Mouse (Mus musculus) E14TG2a.4 (cell line): ENCODE data around the gene Vmn1r78.
"Not testable (repeated sequence)": the region's sequence is repeated elsewhere in the genome, so short reads cannot be mapped to it uniquely, and the experiment has no call there.

Experiments used
- H3K27me3 ChIP-seq: 2 replicates; pipeline ENCODE4 v1.6.1; 2014; ENCODE audit warnings: low read length, control low read depth; ENCODE audit not compliant: insufficient read depth
- H3K36me3 ChIP-seq: 2 replicates; pipeline ENCODE4 v1.6.1; 2014; ENCODE audit warnings: low read length, control low read depth; ENCODE audit not compliant: insufficient read depth
- H3K4me1 ChIP-seq: replicated peaks from 2 replicates; pipeline ENCODE4 v1.6.1; 2014; ENCODE audit warnings: low read depth, low read length, control low read depth
- H3K4me3 ChIP-seq: replicated peaks from 2 replicates; pipeline ENCODE4 v1.5.1; 2014; ENCODE audit warnings: mild to moderate bottlenecking, low read length
- H3K9me3 ChIP-seq: 2 replicates; pipeline ENCODE4 v1.6.1; 2014; ENCODE audit warnings: low read length, control low read depth
- CTCF ChIP-seq: conservative IDR thresholded peaks from 2 replicates; pipeline ENCODE4 v1.5.1; 2014; ENCODE audit warnings: low read length
- NANOG ChIP-seq: IDR thresholded peaks from 2 replicates; pipeline ENCODE4 v1.6.1; 2014; ENCODE audit warnings: borderline replicate concordance, low read length, mixed read lengths
- POU5F1 ChIP-seq: IDR thresholded peaks from 2 replicates; pipeline ENCODE4 v1.6.1; 2014; ENCODE audit warnings: low read length, borderline replicate concordance

Gene Vmn1r78

GRCm38 (mm10) chr7:12149957-12150356 lies at the start of gene Vmn1r78:
Gene Vmn1r78, plus strand, starts transcription at chr7:12150257.
- Histone ChIP-seq H3K36me3 (no peaks in the 10 kb centered on the region), H3K27me3 (no peaks in the 10 kb centered on the region), H3K4me3 (no peak within 1 kb of the TSS), H3K4me1 (no peaks in the 10 kb centered on the region), H3K9me3 (no peaks in the 10 kb centered on the region)
- TF ChIP-seq POU5F1 (no peak), CTCF (no peak), NANOG (no peak)

DNA sequence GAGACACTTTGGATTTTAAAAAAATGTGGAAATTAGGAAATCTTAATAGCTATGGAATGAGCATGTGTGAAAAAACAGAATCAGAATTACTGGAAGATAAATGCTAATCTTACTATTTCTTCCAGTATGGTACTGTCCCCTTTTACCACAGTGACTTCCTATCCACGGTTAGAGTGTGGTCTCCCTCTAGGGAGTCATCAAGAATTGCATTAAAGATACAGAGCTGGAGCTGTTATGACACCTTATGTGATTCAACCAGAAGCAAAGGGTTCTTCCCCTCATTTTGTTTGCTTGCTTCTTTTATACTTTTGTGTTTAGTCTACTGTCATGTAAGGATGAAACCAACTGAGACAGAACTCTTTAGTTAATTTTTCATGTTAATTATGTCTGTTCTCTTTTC lies 6.4 kb downstream of the Vmn1r78 start:
- H3K4me1 ChIP-seq, H3K36me3 ChIP-seq, H3K9me3 ChIP-seq, H3K4me3 ChIP-seq, H3K27me3 ChIP-seq: not testable (repeated sequence)

GRCm38 (mm10) chr7:12170979-12171378 lies 20.9 kb downstream of the Vmn1r78 start, which contains the start of gene Vmn1r79:
Gene Vmn1r79, plus strand, starts transcription at chr7:12171279.
- H3K4me3 ChIP-seq, H3K4me1 ChIP-seq, H3K27me3 ChIP-seq, H3K36me3 ChIP-seq, H3K9me3 ChIP-seq: not testable (repeated sequence)

GRCm38 (mm10) chr7:12172926-12173325 lies 22.9 kb downstream of the Vmn1r78 start:
- not testable (repeated sequence) for H3K4me1 ChIP-seq, H3K4me3 ChIP-seq, H3K36me3 ChIP-seq, H3K9me3 ChIP-seq, H3K27me3 ChIP-seq

DNA sequence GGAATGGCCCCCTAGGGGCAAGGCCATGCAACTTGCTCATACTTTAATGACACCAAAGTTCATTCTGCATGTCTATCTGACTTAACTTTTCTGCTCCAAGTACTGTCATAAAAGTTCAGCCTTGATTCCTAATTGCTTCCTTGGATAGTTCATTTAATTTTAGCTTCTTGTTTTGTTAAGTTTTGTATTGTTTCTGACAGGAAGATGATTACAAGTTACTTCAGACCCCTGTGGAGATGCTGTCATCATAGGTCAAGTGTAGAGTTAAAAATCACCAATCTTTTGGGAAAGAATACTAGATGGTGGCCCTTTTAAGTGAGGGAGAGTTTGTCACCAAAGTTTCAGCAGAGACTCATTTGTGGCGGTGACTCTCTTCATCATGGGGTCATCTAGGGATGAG lies 38.9 kb downstream of the Vmn1r78 start, which contains the start of gene Vmn1r80:
TSS of gene Vmn1r80 (plus strand) at position 301 of the 400 bp plus-strand sequence.
- no peaks in the 10 kb centered on the region for H3K9me3 ChIP-seq
- no peaks in the 10 kb centered on the region for H3K27me3 ChIP-seq
- TF ChIP-seq CTCF, result no peak; the same call in 1 of the 2 replicates
- no peak for TF ChIP-seq NANOG
- TF ChIP-seq POU5F1, result no peak
- no peak within 1 kb of the TSS for H3K4me3 ChIP-seq
- no peaks in the 10 kb centered on the region; the same call in 1 of the 2 replicates for H3K4me1 ChIP-seq
- no peaks in the 10 kb centered on the region for H3K36me3 ChIP-seq

- no peaks in the 10 kb centered on the region for H3K36me3 ChIP-seq
- no peaks in the 10 kb centered on the region for H3K27me3 ChIP-seq
- peaks cover 30% of the 10 kb centered on the region for H3K9me3 ChIP-seq
- TF ChIP-seq POU5F1 (no peak), CTCF (no peak), NANOG (no peak; the same call in 1 of the 2 replicates)
- H3K4me1 ChIP-seq, result no peaks in the 10 kb centered on the region; the same call in 1 of the 2 replicates
- H3K4me3 ChIP-seq, result no peak overlapping the region
Observed at GRCm38 (mm10) chr7:12204141-12204540, 54.1 kb downstream of the Vmn1r78 start.
